Mouse (Mus musculus): Measurements from ENCODE around the gene Etl4. TPM values are rescaled to one million over a fixed set of nuclear protein-coding genes. Genes with fewer than 3 reads are reported as not detected.

The Etl4 gene
- polyA plus RNA-seq, 1 experiment from 2014 or later = 15.7 TPM

- 94% methylated on average over 2 of the region's 2 CpGs for WGBS
- Histone ChIP-seq H3K9me3 (ENCODE audit: low read length) (no peaks in the 10 kb centered on the region), H3K27me3 (replicated peaks; ENCODE audit: insufficient read depth, low read length) (no peaks in the 10 kb centered on the region), H3K9ac (replicated peaks; ENCODE audit: low read depth) (no peak overlapping the region), H3K27ac (ENCODE audit: low read length) (no peak overlapping the region), H3K4me2 (replicated peaks; ENCODE audit: low read depth, low read length) (no peak overlapping the region), H3K36me3 (ENCODE audit: insufficient read depth, low read length) (no peaks in the 10 kb centered on the region), H3K4me3 (ENCODE audit: low read depth, low read length) (no peak overlapping the region), H3K4me1 (ENCODE audit: insufficient read depth, low read depth, low read length) (no peaks in the 10 kb centered on the region)
- ATAC-seq (no peak), DNase-seq (ENCODE audit: low spot score) (no peak)
- TF ChIP-seq CTCF (IDR thresholded peaks at IDR 0.05) (no peak), EP300 (IDR thresholded peaks at IDR 0.05) (no peak)
Observed at GRCm38 (mm10) chr2:20587913-20588312, 678.3 kb downstream of the Etl4 start.

- DNase-seq (ENCODE audit: low spot score) (no peak), ATAC-seq (no peak)
- no peak overlapping the region for H3K4me2 ChIP-seq (replicated peaks; ENCODE audit: low read depth, low read length)
- H3K27me3 ChIP-seq (replicated peaks; ENCODE audit: insufficient read depth, low read length) = no peaks in the 10 kb centered on the region
- H3K9ac ChIP-seq (replicated peaks; ENCODE audit: low read depth) = no peak overlapping the region
- H3K27ac ChIP-seq (ENCODE audit: low read length) = no peak overlapping the region
- H3K4me3 ChIP-seq (ENCODE audit: low read depth, low read length) = no peak overlapping the region
- no peaks in the 10 kb centered on the region for H3K4me1 ChIP-seq (ENCODE audit: insufficient read depth, low read depth, low read length)
- TF ChIP-seq EP300 (IDR thresholded peaks at IDR 0.05) = no peak
- no peak for TF ChIP-seq CTCF (IDR thresholded peaks at IDR 0.05)
- H3K36me3 ChIP-seq (ENCODE audit: insufficient read depth, low read length) = no peaks in the 10 kb centered on the region
- no peaks in the 10 kb centered on the region for H3K9me3 ChIP-seq (ENCODE audit: low read length)
Observed at GRCm38 (mm10) chr2:20588631-20589030, 679.1 kb downstream of the Etl4 start.

- Histone ChIP-seq H3K4me3 (ENCODE audit: low read depth, low read length) (no peak overlapping the region), H3K4me2 (replicated peaks; ENCODE audit: low read depth, low read length) (no peak overlapping the region), H3K4me1 (ENCODE audit: insufficient read depth, low read depth, low read length) (no peaks in the 10 kb centered on the region), H3K27ac (ENCODE audit: low read length) (no peak overlapping the region), H3K9ac (replicated peaks; ENCODE audit: low read depth) (no peak overlapping the region), H3K36me3 (ENCODE audit: insufficient read depth, low read length) (no peaks in the 10 kb centered on the region), H3K27me3 (replicated peaks; ENCODE audit: insufficient read depth, low read length) (no peaks in the 10 kb centered on the region), H3K9me3 (ENCODE audit: low read length) (no peaks in the 10 kb centered on the region)
- 51% methylated on average over 2 of the region's 2 CpGs for WGBS
- TF ChIP-seq EP300 (IDR thresholded peaks at IDR 0.05) (no peak), CTCF (IDR thresholded peaks at IDR 0.05) (no peak)
- DNase-seq (ENCODE audit: low spot score) (no peak), ATAC-seq (no peak)
Observed at GRCm38 (mm10) chr2:20594129-20594528, 684.5 kb downstream of the Etl4 start.

- Histone ChIP-seq H3K36me3 (ENCODE audit: insufficient read depth, low read length) (no peaks in the 10 kb centered on the region), H3K27me3 (replicated peaks; ENCODE audit: insufficient read depth, low read length) (no peaks in the 10 kb centered on the region), H3K9ac (replicated peaks; ENCODE audit: low read depth) (no peak overlapping the region), H3K9me3 (ENCODE audit: low read length) (no peaks in the 10 kb centered on the region), H3K4me1 (ENCODE audit: insufficient read depth, low read depth, low read length) (no peaks in the 10 kb centered on the region), H3K4me3 (ENCODE audit: low read depth, low read length) (no peak overlapping the region), H3K27ac (ENCODE audit: low read length) (no peak overlapping the region), H3K4me2 (replicated peaks; ENCODE audit: low read depth, low read length) (no peak overlapping the region)
- WGBS = 84% methylated on average over 3 of the region's 3 CpGs
- DNase-seq (ENCODE audit: low spot score) = no peak
- TF ChIP-seq EP300 (IDR thresholded peaks at IDR 0.05) (no peak), CTCF (IDR thresholded peaks at IDR 0.05) (no peak)
- no peak for ATAC-seq
Observed at GRCm38 (mm10) chr2:20595000-20595399, 685.4 kb downstream of the Etl4 start.

GRCm38 (mm10) chr2:20596558-20596957, 687.0 kb downstream of the Etl4 start:
- Histone ChIP-seq H3K4me1 (ENCODE audit: insufficient read depth, low read depth, low read length) (no peaks in the 10 kb centered on the region), H3K4me3 (ENCODE audit: low read depth, low read length) (no peak overlapping the region), H3K27me3 (replicated peaks; ENCODE audit: insufficient read depth, low read length) (no peaks in the 10 kb centered on the region), H3K4me2 (replicated peaks; ENCODE audit: low read depth, low read length) (no peak overlapping the region), H3K27ac (ENCODE audit: low read length) (no peak overlapping the region), H3K9me3 (ENCODE audit: low read length) (no peaks in the 10 kb centered on the region), H3K36me3 (ENCODE audit: insufficient read depth, low read length) (no peaks in the 10 kb centered on the region), H3K9ac (replicated peaks; ENCODE audit: low read depth) (no peak overlapping the region)
- no peak for DNase-seq (ENCODE audit: low spot score)
- no peak for ATAC-seq
- WGBS = 100% methylated on average over 3 of the region's 3 CpGs
- no peak for TF ChIP-seq CTCF (IDR thresholded peaks at IDR 0.05)

GRCm38 (mm10) chr2:20597193-20597592, 687.6 kb downstream of the Etl4 start:
- Histone ChIP-seq H3K4me1 (ENCODE audit: insufficient read depth, low read depth, low read length) (no peaks in the 10 kb centered on the region), H3K4me3 (ENCODE audit: low read depth, low read length) (no peak overlapping the region), H3K27ac (ENCODE audit: low read length) (no peak overlapping the region), H3K27me3 (replicated peaks; ENCODE audit: insufficient read depth, low read length) (no peaks in the 10 kb centered on the region), H3K9ac (replicated peaks; ENCODE audit: low read depth) (no peak overlapping the region), H3K9me3 (ENCODE audit: low read length) (no peaks in the 10 kb centered on the region), H3K36me3 (ENCODE audit: insufficient read depth, low read length) (no peaks in the 10 kb centered on the region), H3K4me2 (replicated peaks; ENCODE audit: low read depth, low read length) (no peak overlapping the region)
- peak; percentile 30 for DNase-seq (ENCODE audit: low spot score)
- ATAC-seq = no peak
- 31% methylated on average over 2 of the region's 2 CpGs for WGBS
- TF ChIP-seq CTCF (IDR thresholded peaks at IDR 0.05) (no peak), EP300 (IDR thresholded peaks at IDR 0.05) (no peak)

GRCm38 (mm10) chr2:20602656-20603055, 693.1 kb downstream of the Etl4 start:
- DNase-seq (ENCODE audit: low spot score) (no peak), ATAC-seq (no peak)
- TF ChIP-seq EP300 (IDR thresholded peaks at IDR 0.05) (no peak), CTCF (IDR thresholded peaks at IDR 0.05) (no peak)
- no peak overlapping the region for H3K4me2 ChIP-seq (replicated peaks; ENCODE audit: low read depth, low read length)
- no peaks in the 10 kb centered on the region for H3K4me1 ChIP-seq (ENCODE audit: insufficient read depth, low read depth, low read length)
- H3K9me3 ChIP-seq (ENCODE audit: low read length) = no peaks in the 10 kb centered on the region
- H3K9ac ChIP-seq (replicated peaks; ENCODE audit: low read depth) = no peak overlapping the region
- WGBS = 58% methylated on average over 2 of the region's 2 CpGs
- H3K27ac ChIP-seq (ENCODE audit: low read length) = no peak overlapping the region
- no peak overlapping the region for H3K4me3 ChIP-seq (ENCODE audit: low read depth, low read length)
- H3K36me3 ChIP-seq (ENCODE audit: insufficient read depth, low read length) = no peaks in the 10 kb centered on the region
- H3K27me3 ChIP-seq (replicated peaks; ENCODE audit: insufficient read depth, low read length) = no peaks in the 10 kb centered on the region

Data from lung, postnatal 0 days (tissue).